Mouse (Mus musculus): Measurements from ENCODE around the gene Gm21731. TPM values are rescaled to one million over a fixed set of nuclear protein-coding genes. Genes with fewer than 3 reads are reported as not detected.
"Not testable (repeated sequence)": the region's sequence is repeated elsewhere in the genome, so short reads cannot be mapped to it uniquely, and the experiment has no call there.

The Gm21731 gene
- total RNA-seq (2021): not detected in 2 replicates
- long read RNA-seq: 0 reads

DNA sequence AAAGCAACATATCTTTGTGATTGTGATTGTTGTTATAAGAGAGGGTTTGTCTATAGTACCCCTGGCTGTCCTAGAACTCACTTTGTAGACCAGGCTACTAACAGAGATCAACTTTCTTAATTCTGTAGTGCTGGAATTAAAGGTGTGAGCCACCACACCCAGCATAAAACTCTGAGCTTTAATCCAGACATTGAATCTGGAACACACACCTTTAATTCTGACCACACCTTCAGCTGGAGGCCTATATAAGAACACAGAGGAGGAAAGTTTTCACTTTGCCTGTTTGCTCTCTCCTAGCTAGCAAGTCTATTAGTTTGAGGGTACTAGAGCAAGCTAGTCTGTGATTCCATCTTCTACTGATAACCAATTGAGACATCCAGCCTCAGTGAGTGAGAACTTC is at the start of gene Gm21731:
Gene Gm21731 (plus strand): TSS at position 301 of the 400 bp plus-strand sequence.
- not testable (repeated sequence) for DNase-seq

DNA sequence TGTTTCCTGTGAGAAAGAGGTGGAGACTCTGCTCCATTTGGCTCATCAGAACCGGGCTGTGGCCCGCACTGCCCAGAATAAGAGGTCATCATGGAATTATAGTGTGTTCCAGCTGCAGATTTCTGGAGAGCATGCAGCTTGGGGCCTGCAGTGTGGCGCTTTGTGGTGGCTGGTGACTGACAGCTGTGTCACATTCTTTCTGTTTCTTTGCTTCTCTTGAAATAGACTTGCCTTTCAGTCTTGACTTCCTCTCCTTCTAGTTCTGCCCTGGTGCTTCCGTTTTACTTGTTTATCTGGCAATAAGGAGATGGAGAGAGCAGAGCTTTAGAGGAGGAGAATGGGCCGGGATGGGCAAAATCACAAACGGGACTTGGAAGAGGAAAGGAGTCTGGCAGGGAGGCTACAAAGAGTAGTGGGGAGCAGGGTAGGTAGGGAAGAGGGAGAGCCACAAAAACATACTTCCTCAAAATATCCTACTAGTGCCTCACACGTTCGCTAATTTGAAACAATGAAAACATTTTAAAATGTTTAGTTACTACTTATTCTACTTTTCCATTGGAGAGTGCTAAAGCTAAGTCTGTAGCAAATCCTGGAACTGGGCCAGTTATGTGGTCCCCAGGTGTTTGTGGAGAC is 42.6 kb upstream of the Gm21731 start:
- not testable (repeated sequence) for DNase-seq

DNA sequence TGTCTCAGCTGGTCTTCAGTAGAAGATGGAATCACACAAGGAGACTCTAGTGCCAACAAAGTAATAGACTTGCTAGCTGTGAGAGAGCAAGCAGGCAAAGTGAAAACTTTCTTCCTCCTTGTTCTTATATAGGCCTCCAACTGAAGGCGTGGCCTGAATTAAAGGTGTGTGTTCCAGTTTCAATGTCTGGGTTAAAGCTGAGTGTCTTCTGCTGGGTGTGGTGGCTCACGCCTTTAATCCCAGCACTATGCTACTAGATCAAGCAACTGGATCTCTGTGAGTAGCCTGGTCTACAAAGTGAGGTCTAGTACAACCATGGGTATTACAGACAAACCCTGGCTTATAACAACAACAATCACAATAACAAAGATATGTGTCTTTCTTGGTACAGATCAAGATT is 23.1 kb upstream of the Gm21731 start, which contains the start of gene Gm21762:
Gene Gm21762 (minus strand): TSS at position 101 of the 400 bp plus-strand sequence.
- DNase-seq: not testable (repeated sequence)

DNA sequence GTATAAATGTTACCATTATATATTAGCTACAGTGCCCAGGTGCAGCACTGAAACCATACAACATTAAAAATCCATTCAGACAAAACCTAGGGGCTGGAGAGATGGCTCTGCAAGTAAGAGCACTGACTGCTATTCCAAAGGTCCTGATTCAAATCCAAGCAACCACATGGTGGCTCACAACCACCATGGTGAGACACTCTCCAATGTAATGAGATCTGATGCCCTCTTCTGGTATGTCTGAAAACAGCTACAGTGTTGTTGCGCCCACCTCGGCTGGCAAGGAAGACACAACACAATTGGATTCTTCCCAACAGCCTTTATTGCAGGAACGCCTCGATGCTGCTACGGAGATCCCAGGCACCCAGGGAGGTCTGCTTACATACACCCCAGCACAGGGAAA is 18.0 kb upstream of the Gm21731 start:
- not testable (repeated sequence) for DNase-seq

DNA sequence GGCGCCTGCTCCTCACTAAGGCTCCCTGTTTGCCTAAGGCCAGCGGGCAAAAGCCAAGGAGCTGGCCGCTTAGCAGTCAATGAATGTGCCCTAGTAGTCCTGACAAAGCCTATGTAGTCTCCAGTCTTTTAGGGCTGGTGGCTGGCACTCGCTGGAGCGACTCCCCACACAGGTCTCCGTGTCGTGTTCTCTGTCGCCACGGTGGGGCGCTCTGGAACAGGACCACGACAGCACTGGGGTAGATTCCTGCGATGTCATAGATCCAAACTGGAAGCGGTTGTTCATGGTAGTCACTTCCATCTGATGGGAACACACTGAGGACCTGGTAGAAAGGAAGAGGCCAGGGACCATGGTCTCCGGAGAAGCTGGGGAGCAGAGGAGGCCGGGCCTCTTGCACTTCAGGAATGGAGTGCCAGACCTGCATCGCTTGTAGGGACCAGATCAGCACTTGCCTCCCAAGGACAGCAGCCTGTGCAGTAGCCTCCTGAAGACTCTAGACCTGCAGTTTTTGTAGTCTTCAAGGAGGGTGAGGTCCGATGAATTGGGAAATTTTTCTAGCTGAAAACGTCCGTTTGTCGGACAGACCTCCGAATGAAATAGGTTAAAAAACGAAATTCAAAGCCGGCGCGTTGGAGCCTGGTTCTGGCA is 15.8 kb upstream of the Gm21731 start:
- DNase-seq: not testable (repeated sequence)

DNA sequence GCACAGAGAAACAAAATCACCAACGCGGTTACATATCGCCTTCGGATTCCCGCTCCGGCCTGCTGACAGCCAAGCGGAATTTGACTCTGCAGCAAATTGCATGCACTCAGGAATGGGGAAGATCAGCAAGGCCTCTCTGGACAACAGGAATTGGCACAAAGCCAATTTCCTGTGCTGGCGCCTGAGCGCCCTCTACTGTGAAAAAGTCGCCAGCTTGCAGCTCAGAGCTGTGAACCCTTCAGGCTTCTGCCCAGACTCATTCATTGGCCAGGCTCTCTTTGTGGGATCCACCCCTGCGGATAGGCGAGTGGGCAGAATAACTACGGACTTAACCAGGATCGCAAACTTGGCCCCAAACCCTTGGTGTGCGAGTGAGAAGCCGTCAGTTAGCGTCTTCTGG is 7.1 kb upstream of the Gm21731 start:
- not testable (repeated sequence) for DNase-seq

DNA sequence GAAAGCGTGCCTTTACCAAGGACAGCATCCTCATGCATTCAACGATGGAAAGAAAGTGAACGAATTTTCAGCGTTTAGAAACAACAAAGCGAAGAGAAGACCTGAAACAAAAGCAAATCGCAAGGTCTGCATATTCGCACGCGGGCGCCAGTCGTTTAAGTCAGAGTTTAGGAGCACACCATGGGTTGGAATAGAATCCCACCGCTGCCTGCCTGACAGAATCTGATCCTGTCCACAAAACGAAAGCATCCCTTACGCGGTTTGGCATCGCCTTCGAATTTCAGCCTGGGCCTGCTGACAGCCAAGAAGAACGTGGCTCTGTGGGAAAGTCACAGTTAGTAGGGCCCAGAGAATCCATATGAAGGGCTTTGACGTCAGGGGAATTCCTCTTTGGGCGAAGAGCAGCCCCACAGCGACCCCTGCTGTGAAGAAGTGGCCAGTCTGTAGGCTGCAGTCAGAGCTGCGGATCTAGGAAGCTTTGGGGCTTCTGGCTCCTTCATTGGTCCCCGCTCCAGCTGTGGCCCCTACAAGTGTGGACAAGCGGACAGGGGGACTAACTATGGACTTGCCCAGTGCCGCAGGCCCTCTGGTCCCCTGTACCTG is 6.4 kb upstream of the Gm21731 start:
- not testable (repeated sequence) for DNase-seq

DNA sequence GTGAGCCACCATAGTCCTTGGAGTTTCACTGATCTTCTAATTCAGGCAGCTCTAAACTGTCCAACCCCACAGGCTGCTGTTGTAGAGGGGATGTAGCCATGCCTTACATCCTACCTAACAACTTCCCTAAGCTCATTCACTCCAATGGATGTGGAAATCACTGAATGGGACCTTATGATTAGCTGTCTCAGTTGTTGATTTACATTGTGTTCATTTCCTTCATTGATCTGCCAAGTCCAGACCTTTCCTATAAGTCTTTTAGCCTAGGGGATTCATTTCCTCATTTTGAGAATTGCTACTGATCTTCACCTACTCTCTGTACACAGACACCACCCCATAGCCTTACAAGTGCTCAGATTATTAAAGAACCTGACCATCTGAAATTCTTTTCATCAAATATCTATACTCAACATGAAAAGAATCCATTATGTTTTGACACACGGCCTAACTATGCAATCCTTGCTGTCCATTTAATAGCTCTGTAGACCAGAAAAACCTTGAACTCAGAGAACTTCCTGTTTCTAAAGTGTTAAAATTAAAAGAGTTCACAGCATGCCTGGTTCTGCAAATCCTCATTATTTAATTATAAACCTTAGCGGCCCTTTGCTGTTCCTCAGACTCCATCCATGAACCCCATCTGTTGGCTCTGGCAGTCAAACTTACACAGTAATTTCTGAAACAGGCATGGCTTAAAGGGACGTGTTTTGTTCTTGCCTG is 12.5 kb downstream of the Gm21731 start:
- not testable (repeated sequence) for DNase-seq

DNA sequence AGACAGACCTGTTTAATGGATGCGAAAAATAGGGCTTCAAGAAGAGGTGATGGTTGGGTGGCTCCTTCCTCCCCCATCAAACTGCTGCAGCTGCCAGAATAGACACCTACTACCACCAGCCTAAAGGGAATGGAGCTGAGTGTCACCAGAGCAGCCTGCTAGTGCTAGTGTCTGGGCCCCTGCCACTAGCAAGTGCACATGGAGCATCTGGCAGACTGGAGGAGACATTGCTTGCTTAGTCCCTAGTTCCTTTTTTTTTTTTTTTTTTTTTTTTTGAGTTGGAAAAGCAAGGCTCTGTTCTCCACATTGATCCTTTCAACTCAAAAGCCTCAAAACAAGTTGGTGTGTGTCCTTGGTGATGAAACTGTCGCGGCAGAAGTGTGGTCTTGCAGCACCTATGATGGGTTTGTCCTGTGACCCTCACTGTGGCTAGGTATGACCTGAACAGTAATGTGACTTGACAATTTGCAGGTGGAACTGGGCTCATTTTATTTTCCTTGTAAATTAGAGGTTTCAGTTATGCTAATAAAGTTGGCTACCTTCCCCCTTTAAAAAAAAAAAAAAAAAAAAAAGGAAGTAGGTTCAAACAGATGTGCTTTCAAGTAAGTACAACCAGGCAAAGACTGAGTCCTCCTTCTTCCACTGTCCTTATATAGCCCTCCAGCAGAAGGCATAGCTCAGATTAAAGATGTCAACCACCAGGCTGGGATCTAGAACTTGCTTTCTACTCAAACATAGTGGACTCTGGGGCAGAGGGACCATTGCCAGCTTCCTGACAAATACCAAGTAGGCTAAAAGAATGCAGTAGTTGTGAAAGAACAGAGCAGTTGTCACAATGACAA is 20.1 kb downstream of the Gm21731 start:
- DNase-seq: not testable (repeated sequence)

DNA sequence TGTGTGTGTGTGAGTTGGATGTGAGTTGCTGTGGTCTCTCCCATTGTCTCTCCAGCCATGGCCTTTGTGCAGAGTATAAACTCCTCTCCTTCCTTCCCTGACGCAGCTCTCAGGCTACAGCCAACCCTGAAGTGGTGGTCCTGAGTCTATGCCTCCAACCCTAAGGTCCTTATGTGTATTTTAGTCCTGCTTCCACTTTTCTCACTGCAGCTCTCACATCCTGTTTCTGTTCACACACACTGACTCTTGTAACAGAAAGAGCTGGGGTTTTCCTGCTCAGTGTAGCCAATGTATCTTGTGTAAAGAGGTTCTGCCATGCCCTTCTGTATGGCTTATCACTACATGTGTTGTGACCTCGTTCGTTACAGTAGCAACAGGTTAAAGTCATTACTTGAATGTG is 20.8 kb downstream of the Gm21731 start:
- not testable (repeated sequence) for DNase-seq

DNA sequence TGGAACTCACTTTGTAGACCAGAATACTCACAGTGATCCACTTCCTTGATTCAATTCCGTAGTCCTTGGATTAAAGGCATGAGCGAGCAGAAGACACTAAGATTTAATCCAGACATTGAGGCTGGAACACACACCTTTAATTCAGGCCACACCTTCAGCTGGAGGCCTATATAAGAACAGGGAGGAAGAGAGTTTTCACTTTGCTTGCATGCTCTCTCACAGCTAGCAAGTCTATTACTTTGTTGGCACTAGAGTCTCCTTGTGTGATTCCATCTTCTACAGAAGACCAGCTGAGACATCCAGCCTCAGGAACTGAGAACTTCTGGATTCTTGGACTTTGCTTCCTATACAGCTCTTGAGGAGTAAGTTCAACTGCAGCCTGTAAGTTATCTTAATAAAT is 24.0 kb downstream of the Gm21731 start, which contains the start of gene AF067061:
Gene AF067061 (plus strand): TSS at position 245 of the 400 bp plus-strand sequence.
- DNase-seq: not testable (repeated sequence)

DNA sequence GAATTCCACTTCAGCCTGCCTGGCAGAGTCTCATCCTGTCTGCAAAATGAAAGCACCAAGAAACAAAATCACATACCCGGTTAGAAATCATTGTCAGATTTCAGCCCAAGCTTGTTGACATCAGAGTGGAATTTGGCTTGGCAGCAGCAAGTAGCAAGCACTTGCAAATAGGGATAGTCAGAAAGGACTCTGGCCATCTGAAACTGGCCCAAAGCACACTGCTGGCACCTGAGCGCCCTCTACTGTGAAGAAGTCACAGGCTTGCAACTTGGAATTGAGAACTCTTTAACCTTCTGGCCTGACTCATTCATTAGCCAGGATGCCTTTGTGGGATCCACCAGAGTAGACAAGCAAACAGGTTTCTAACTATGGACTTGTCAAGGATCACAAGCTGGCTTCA is 38.9 kb downstream of the Gm21731 start:
- DNase-seq: not testable (repeated sequence)

DNA sequence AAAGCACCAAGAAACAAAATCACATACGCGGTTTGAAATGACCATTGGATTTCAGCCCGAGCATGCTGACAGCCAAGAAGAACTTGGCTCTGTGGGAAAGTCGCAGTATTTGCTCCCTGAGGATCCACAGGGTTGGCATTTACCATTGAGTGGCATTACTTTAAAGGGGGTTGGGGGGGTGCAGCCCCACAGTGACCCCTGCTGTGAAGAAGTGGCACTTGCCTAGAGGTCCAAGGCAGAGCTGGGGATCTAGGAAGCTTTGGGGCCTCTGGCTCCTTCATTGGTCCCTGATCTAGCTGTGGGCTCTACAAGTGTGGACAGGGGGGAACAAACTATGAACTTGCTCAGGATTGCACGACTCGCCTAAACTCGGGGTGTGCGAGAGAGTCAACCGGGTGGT is 39.9 kb downstream of the Gm21731 start:
- DNase-seq: no peak

Other genes starting within 250 kb of the Gm21731 start
- gene Gm36079, start 212.1 kb upstream of the Gm21731 start, total RNA-seq (2021): not detected in 2 replicates
- 0.12 TPM in 1 of 2 replicates, not detected in the other for gene Gm21188, start 186.9 kb upstream of the Gm21731 start, total RNA-seq (2021)
- gene Gm20767, start 98.9 kb upstream of the Gm21731 start, total RNA-seq (2021): not detected in 2 replicates
- gene Gm21818, start 66.7 kb upstream of the Gm21731 start, total RNA-seq (2021): not detected in 2 replicates
- not detected in 2 replicates for gene Gm21762, start 23.2 kb upstream of the Gm21731 start, total RNA-seq (2021)
- gene AF067061, start 24.0 kb downstream of the Gm21731 start, total RNA-seq (2021): not detected in 2 replicates
- not detected in 2 replicates for gene BC147527, start 61.3 kb downstream of the Gm21731 start, total RNA-seq (2021)
- not detected in 2 replicates for gene Tcstv3, start 77.8 kb downstream of the Gm21731 start, total RNA-seq (2021)